Mouse (Mus musculus): ENCODE results near the gene Crhr1. TPM values are rescaled to one million over a fixed set of nuclear protein-coding genes. Genes with fewer than 3 reads are reported as not detected.

Gene Crhr1
- polyA plus RNA-seq (2012; fragmentation: generic; extraction: Trizol), result not detected

- Histone ChIP-seq H3K79me2 (ENCODE audit: control insufficient read depth, insufficient read depth) (no peaks in the 10 kb centered on the region), H3K4me3 (no peak within 1 kb of the TSS), H3K36me3 (ENCODE audit: control insufficient read depth, insufficient read depth) (no peaks in the 10 kb centered on the region), H3K4me2 (ENCODE audit: low read depth) (no peak within 1 kb of the TSS), H3K27me3 (ENCODE audit: control insufficient read depth, insufficient read depth, insufficient read length) (peaks cover 54% of the 10 kb centered on the region), H3ac (ENCODE audit: control insufficient read depth, insufficient read length) (no peak within 1 kb of the TSS)
- TF ChIP-seq POLR2A (IDR thresholded peaks at IDR 0.05; ENCODE audit: insufficient read length, low read depth), result no peak
- TF ChIP-seq MYOD1 (IDR thresholded peaks at IDR 0.05; ENCODE audit: control insufficient read depth in 1 of 3, insufficient read length in 2 of 3, low read depth in 2 of 3), result no peak
- TF ChIP-seq MAX (IDR thresholded peaks at IDR 0.05; ENCODE audit: low read depth), result no peak
- TF ChIP-seq TCF12 (IDR thresholded peaks at IDR 0.05; ENCODE audit: insufficient read depth, poor library complexity, severe bottlenecking), result no peak
- no peak for TF ChIP-seq REST (IDR thresholded peaks at IDR 0.05; ENCODE audit: insufficient read depth, insufficient read length)
- no peak for TF ChIP-seq TCF3 (IDR thresholded peaks at IDR 0.05; ENCODE audit: insufficient read length, low read depth)
- no peak for TF ChIP-seq SRF (IDR thresholded peaks at IDR 0.05; ENCODE audit: control insufficient read depth, insufficient read length, low read depth)
- no peak for TF ChIP-seq CEBPB (IDR thresholded peaks at IDR 0.05; ENCODE audit: insufficient read depth, poor library complexity, severe bottlenecking)
- TF ChIP-seq E2F4 (IDR thresholded peaks at IDR 0.05; ENCODE audit: insufficient read depth), result no peak
- TF ChIP-seq POLR2AphosphoS2 (IDR thresholded peaks at IDR 0.05; ENCODE audit: insufficient read length, low read depth), result no peak
- TF ChIP-seq MYOG (IDR thresholded peaks at IDR 0.05; ENCODE audit: control insufficient read depth in 1 of 3, insufficient read depth in 1 of 3, insufficient read length in 2 of 3, low read depth in 2 of 3), result no peak
- TF ChIP-seq USF1 (IDR thresholded peaks at IDR 0.05; ENCODE audit: low read depth), result no peak
Measured at GRCm38 (mm10) chr11:104132580-104133441, at the start of gene Crhr1. Gene Crhr1, plus strand, starts transcription at chr11:104132855.

GRCm38 (mm10) chr11:104083248-104083647 lies 49.4 kb upstream of the Crhr1 start:
- no peak overlapping the region for H3K4me3 ChIP-seq
- TF ChIP-seq SRF (IDR thresholded peaks at IDR 0.05; ENCODE audit: control insufficient read depth, insufficient read length, low read depth) (no peak), CEBPB (IDR thresholded peaks at IDR 0.05; ENCODE audit: insufficient read depth, poor library complexity, severe bottlenecking) (no peak)

GRCm38 (mm10) chr11:104083716-104084115 lies 48.9 kb upstream of the Crhr1 start:
- Histone ChIP-seq H3ac (ENCODE audit: control insufficient read depth, insufficient read length) (no peak overlapping the region), H3K79me2 (ENCODE audit: control insufficient read depth, insufficient read depth) (no peaks in the 10 kb centered on the region), H3K4me2 (ENCODE audit: low read depth) (no peak overlapping the region), H3K27me3 (ENCODE audit: control insufficient read depth, insufficient read depth, insufficient read length) (no peaks in the 10 kb centered on the region), H3K36me3 (ENCODE audit: control insufficient read depth, insufficient read depth) (no peaks in the 10 kb centered on the region), H3K4me3 (no peak overlapping the region)
- TF ChIP-seq MAX (IDR thresholded peaks at IDR 0.05; ENCODE audit: low read depth), result no peak
- no peak for TF ChIP-seq MYOG (IDR thresholded peaks at IDR 0.05; ENCODE audit: control insufficient read depth in 1 of 3, insufficient read depth in 1 of 3, insufficient read length in 2 of 3, low read depth in 2 of 3)
- TF ChIP-seq CEBPB (IDR thresholded peaks at IDR 0.05; ENCODE audit: insufficient read depth, poor library complexity, severe bottlenecking), result no peak
- TF ChIP-seq TCF3 (IDR thresholded peaks at IDR 0.05; ENCODE audit: insufficient read length, low read depth), result no peak
- TF ChIP-seq MYOD1 (IDR thresholded peaks at IDR 0.05; ENCODE audit: control insufficient read depth in 1 of 3, insufficient read length in 2 of 3, low read depth in 2 of 3), result no peak
- no peak for TF ChIP-seq REST (IDR thresholded peaks at IDR 0.05; ENCODE audit: insufficient read depth, insufficient read length)
- no peak for TF ChIP-seq SRF (IDR thresholded peaks at IDR 0.05; ENCODE audit: control insufficient read depth, insufficient read length, low read depth)
- no peak for TF ChIP-seq POLR2A (IDR thresholded peaks at IDR 0.05; ENCODE audit: insufficient read length, low read depth)
- no peak for TF ChIP-seq E2F4 (IDR thresholded peaks at IDR 0.05; ENCODE audit: insufficient read depth)
- TF ChIP-seq USF1 (IDR thresholded peaks at IDR 0.05; ENCODE audit: low read depth), result no peak
- TF ChIP-seq POLR2AphosphoS2 (IDR thresholded peaks at IDR 0.05; ENCODE audit: insufficient read length, low read depth), result no peak
- no peak for TF ChIP-seq TCF12 (IDR thresholded peaks at IDR 0.05; ENCODE audit: insufficient read depth, poor library complexity, severe bottlenecking)

More at GRCm38 (mm10) chr11:104083248-104083647, 49.4 kb upstream of the Crhr1 start:
- Histone ChIP-seq H3ac (ENCODE audit: control insufficient read depth, insufficient read length) (no peak overlapping the region), H3K27me3 (ENCODE audit: control insufficient read depth, insufficient read depth, insufficient read length) (no peaks in the 10 kb centered on the region), H3K4me2 (ENCODE audit: low read depth) (no peak overlapping the region), H3K79me2 (ENCODE audit: control insufficient read depth, insufficient read depth) (no peaks in the 10 kb centered on the region), H3K36me3 (ENCODE audit: control insufficient read depth, insufficient read depth) (no peaks in the 10 kb centered on the region)

- H3K36me3 ChIP-seq (ENCODE audit: control insufficient read depth, insufficient read depth), result no peaks in the 10 kb centered on the region
Measured at GRCm38 (mm10) chr11:104088519-104088918, 44.1 kb upstream of the Crhr1 start.

More at GRCm38 (mm10) chr11:104088519-104088918, 44.1 kb upstream of the Crhr1 start:
- Histone ChIP-seq H3K4me2 (ENCODE audit: low read depth) (no peak overlapping the region), H3K4me3 (no peak overlapping the region), H3ac (ENCODE audit: control insufficient read depth, insufficient read length) (no peak overlapping the region), H3K79me2 (ENCODE audit: control insufficient read depth, insufficient read depth) (no peaks in the 10 kb centered on the region), H3K27me3 (ENCODE audit: control insufficient read depth, insufficient read depth, insufficient read length) (no peaks in the 10 kb centered on the region)
- TF ChIP-seq POLR2A (IDR thresholded peaks at IDR 0.05; ENCODE audit: insufficient read length, low read depth) (no peak), TCF12 (IDR thresholded peaks at IDR 0.05; ENCODE audit: insufficient read depth, poor library complexity, severe bottlenecking) (no peak), SRF (IDR thresholded peaks at IDR 0.05; ENCODE audit: control insufficient read depth, insufficient read length, low read depth) (no peak), CEBPB (IDR thresholded peaks at IDR 0.05; ENCODE audit: insufficient read depth, poor library complexity, severe bottlenecking) (no peak), MYOG (IDR thresholded peaks at IDR 0.05; ENCODE audit: control insufficient read depth in 1 of 3, insufficient read depth in 1 of 3, insufficient read length in 2 of 3, low read depth in 2 of 3) (no peak), REST (IDR thresholded peaks at IDR 0.05; ENCODE audit: insufficient read depth, insufficient read length) (no peak), MYOD1 (IDR thresholded peaks at IDR 0.05; ENCODE audit: control insufficient read depth in 1 of 3, insufficient read length in 2 of 3, low read depth in 2 of 3) (no peak), USF1 (IDR thresholded peaks at IDR 0.05; ENCODE audit: low read depth) (no peak), TCF3 (IDR thresholded peaks at IDR 0.05; ENCODE audit: insufficient read length, low read depth) (no peak), MAX (IDR thresholded peaks at IDR 0.05; ENCODE audit: low read depth) (no peak), E2F4 (IDR thresholded peaks at IDR 0.05; ENCODE audit: insufficient read depth) (no peak), POLR2AphosphoS2 (IDR thresholded peaks at IDR 0.05; ENCODE audit: insufficient read length, low read depth) (no peak)
